Mouse (Mus musculus) heart, postnatal 0 days (tissue): ENCODE measurements around the gene Cep70.

Experiments used
- CTCF ChIP-seq: IDR thresholded peaks from 2 replicates; pipeline ENCODE4 v1.5.1; 2016; ENCODE audit warnings: antibody characterized with exemption, control low read depth, low read depth
- EP300 ChIP-seq: IDR thresholded peaks from 2 replicates; pipeline ENCODE4 v1.6.1; 2016; ENCODE audit warnings: antibody characterized with exemption, low read depth

- TF ChIP-seq CTCF, result no peak; the same call in 1 of the 2 replicates
- no peak for TF ChIP-seq EP300
These were observed 506 bp upstream of the Cep70 start for GRCm38 (mm10) chr9:99242533-99243189.
